Mouse (Mus musculus) E14TG2a.4 (cell line): ENCODE measurements around the gene Gpc6.

Experiments
- CTCF ChIP-seq: conservative IDR thresholded peaks from 2 replicates; pipeline ENCODE4 v1.5.1; 2014; ENCODE audit warnings: low read length
- NANOG ChIP-seq: IDR thresholded peaks from 2 replicates; pipeline ENCODE4 v1.6.1; 2014; ENCODE audit warnings: borderline replicate concordance, low read length, mixed read lengths
- POU5F1 ChIP-seq: IDR thresholded peaks from 2 replicates; pipeline ENCODE4 v1.6.1; 2014; ENCODE audit warnings: low read length, borderline replicate concordance

DNA sequence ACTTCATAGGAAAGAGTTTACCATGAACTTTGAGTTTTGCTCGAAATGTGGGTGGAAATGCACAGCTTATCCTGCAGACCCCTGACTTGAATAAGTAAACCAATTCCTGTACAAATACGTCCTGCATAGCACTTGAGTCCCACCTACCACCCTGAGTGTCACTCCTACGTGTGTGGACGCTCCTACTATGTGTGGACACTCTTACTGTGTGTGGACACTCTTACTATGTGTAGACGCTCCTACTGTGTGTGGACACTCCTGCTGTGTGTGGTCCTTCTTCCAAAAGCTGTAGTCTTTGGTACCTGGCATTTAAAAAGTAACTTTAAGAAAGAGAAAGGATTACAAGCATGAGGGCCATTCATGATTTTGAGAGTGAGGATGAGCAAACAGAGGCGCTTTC lies 1036.7 kb downstream of the Gpc6 start:
- no peak for TF ChIP-seq CTCF
- no peak for TF ChIP-seq NANOG
- TF ChIP-seq POU5F1: no peak
